Mouse (Mus musculus): ENCODE measurements around the gene Tcaf3.
A peak's percentile ranks its signal among the peaks of the same experiment; 100 is the strongest.

Tcaf3 gene

DNA sequence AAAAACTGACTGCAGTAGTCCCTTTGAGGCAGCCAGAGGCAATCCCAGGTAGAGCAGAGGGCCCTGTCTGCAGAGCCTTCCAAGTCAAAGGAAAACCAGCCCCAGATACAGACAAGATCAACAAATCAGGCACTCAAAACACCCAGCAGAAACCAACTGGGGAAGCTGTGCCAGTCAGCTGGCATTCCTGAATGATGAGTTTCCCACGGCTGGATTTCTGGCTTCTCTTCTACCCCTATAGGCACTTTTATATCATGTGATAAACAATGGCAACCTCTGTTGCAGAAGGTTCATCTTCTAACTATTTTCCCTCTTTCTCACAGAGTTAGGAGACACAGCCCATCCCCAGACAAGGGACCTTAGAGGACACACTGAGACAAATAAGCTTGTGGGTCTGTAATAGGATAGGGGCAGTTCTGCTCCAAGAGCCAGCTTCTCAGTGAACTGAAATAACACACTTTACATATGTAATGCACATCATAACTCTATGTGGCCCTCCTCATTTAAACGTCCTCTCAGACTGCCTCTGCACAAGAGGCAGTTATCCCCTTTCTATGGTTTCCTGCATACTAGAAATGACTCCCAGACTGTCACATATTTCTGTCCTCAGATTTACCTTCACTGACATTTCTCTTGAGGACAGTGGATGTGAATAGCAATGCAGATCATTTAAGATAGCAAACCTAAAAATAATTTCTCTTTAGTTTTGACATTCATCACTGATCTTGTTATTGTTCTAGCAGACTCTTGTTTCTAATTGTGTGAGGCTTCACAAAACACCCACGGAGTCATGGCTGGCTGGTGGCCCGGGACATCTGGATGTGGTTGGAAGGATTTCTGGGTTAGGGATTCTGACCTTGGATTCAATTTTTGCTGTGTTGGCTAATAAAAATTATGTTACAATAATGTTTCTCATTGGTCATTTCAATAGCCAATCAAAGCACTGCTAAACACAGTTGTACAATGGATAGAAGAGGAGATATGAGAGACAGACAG is 55.2 kb downstream of the Tcaf3 start:
- DNase-seq, result peak; percentile 73

DNA sequence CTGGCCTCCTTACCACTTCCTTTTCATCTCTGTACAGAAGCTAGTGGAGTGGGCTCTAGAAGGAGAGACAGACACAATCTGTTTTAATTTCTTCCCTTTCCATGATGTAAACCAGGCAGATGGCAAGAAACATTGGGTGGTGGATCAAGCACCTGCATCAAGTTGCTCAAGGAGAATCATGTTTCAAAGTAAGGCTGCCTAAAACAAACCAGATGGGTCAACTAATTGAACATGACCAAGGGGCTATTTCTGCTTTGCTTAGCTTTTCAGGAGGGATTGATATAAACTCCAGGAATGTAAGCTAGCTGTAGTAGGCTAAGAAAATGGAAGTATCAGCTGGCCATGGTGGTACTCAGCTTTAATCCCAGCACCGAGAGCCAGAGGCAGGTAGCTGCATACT is 56.8 kb downstream of the Tcaf3 start:
- DNase-seq, result no peak

DNA sequence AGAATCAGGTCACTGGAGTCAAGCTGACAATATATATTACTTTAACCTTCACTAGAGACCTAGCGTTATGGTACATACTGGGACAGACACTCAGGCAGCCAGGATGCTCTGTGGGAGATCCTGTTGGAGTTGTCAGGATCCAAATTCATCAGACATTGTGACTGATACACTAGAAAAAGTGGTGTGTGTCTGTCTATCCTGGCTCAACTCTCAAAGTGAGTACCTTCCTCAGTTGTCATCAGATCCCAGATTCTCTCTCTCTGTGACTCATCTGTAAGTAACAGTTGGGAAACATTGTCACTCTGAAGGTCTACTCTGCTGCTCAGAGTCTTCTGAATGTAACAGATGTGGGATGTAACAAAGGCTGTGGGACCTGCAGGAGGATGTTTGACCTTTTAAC is 57.8 kb downstream of the Tcaf3 start:
- no peak for DNase-seq

Measured in lung, postnatal 36 days (tissue).